In genomic region chr10:75406755-75407154, GRCm38 (mm10) we compare ENCODE assay signal across 7 mouse cellular contexts. TPM values are rescaled to one million over a fixed set of nuclear protein-coding genes. Genes with fewer than 3 reads are reported as not detected.
A peak's percentile ranks its signal among the peaks of the same experiment; 100 is the strongest.
DNase-seq lines count a peak whose midpoint lies in the region; ATAC-seq lines count a peak whose summit lies in the region.

No protein-coding gene starts in this region.

- no peak overlapping the region for H3K9ac ChIP-seq in heart, embryonic 13.5 days
- no peak overlapping the region for H3K9ac ChIP-seq in limb, embryonic 12.5 days (replicated peaks)
- H3K9ac ChIP-seq in stomach, embryonic 15.5 days = no peak overlapping the region

- peak; percentile 11 for DNase-seq in adipocyte (ENCODE audit: low spot score)
- DNase-seq in cerebellum, adult 11-12 months = peak; percentile 45
- no peak for DNase-seq in embryo, embryonic 10 days (ENCODE audit: low spot score)
- no peak for DNase-seq in natural killer cell, adult 2 months (ENCODE audit: low spot score in 2 of 2)

- H3K4me1 ChIP-seq in heart, embryonic 13.5 days = peaks cover 22% of the 10 kb centered on the region
- H3K4me1 ChIP-seq in limb, embryonic 12.5 days (replicated peaks) = no peaks in the 10 kb centered on the region; the same call in 1 of the 2 replicates
- no peaks in the 10 kb centered on the region for H3K4me1 ChIP-seq in stomach, embryonic 15.5 days

- no peak for ATAC-seq in heart, embryonic 13.5 days (ENCODE audit: extremely low read depth, insufficient number of reproducible peaks, low FRiP score, low TSS enrichment)
- ATAC-seq in limb, embryonic 12.5 days (ENCODE audit: insufficient number of reproducible peaks, insufficient read depth, low FRiP score, low TSS enrichment, low read depth) = no peak
- peak; percentile 56 for ATAC-seq in stomach, embryonic 15.5 days (ENCODE audit: insufficient read depth, low FRiP score, low read depth)

- no peak overlapping the region for H3K27ac ChIP-seq in heart, embryonic 13.5 days (replicated peaks)
- H3K27ac ChIP-seq in limb, embryonic 12.5 days = no peak overlapping the region
- no peak overlapping the region for H3K27ac ChIP-seq in stomach, embryonic 15.5 days

- no peaks in the 10 kb centered on the region for H3K36me3 ChIP-seq in heart, embryonic 13.5 days
- H3K36me3 ChIP-seq in limb, embryonic 12.5 days = no peaks in the 10 kb centered on the region
- H3K36me3 ChIP-seq in stomach, embryonic 15.5 days = no peaks in the 10 kb centered on the region

- H3K27me3 ChIP-seq in heart, embryonic 13.5 days (replicated peaks) = no peaks in the 10 kb centered on the region
- no peaks in the 10 kb centered on the region for H3K27me3 ChIP-seq in limb, embryonic 12.5 days
- no peaks in the 10 kb centered on the region; the same call in 1 of the 2 replicates for H3K27me3 ChIP-seq in stomach, embryonic 15.5 days (replicated peaks)

- no peaks in the 10 kb centered on the region for H3K9me3 ChIP-seq in heart, embryonic 13.5 days
- no peaks in the 10 kb centered on the region for H3K9me3 ChIP-seq in limb, embryonic 12.5 days
- H3K9me3 ChIP-seq in stomach, embryonic 15.5 days = no peaks in the 10 kb centered on the region

- H3K4me3 ChIP-seq in heart, embryonic 13.5 days = no peak overlapping the region
- no peak overlapping the region for H3K4me3 ChIP-seq in limb, embryonic 12.5 days (replicated peaks)
- H3K4me3 ChIP-seq in stomach, embryonic 15.5 days (replicated peaks) = no peak overlapping the region

- H3K4me2 ChIP-seq in heart, embryonic 13.5 days = peak overlapping the region; percentile 24
- H3K4me2 ChIP-seq in limb, embryonic 12.5 days = peak overlapping the region; percentile 33
- no peak overlapping the region for H3K4me2 ChIP-seq in stomach, embryonic 15.5 days

- 36% methylated on average over 13 of the region's 13 CpGs for WGBS in heart, embryonic 13.5 days
- 42% methylated on average over 13 of the region's 13 CpGs for WGBS in limb, embryonic 12.5 days
- WGBS in stomach, embryonic 15.5 days = 44% methylated on average over 13 of the region's 13 CpGs

RNA-seq across cellular contexts. Expression of gene Upb1, which starts 5.8 kb away (rescaled TPM):
- polyA plus RNA-seq in heart, embryonic 13.5 days (2015; fragmentation: Nextera tagmentation; extraction: Ambion mirVana) = 0.23 and 0.42 TPM in 2 replicates
- 0.24 and 0.36 TPM in 2 replicates for polyA plus RNA-seq in limb, embryonic 12.5 days (2016; fragmentation: Nextera tagmentation; extraction: Ambion mirVana)
- polyA plus RNA-seq in stomach, embryonic 15.5 days (2015; fragmentation: Nextera tagmentation; extraction: Ambion mirVana) = 4.3 TPM in 2 replicates

Comparison
In these comparisons a context has a peak if more than half of its experiments do, and no peak if none do; other contexts are left out.
1. DNase-seq: peak in adipocyte (single experiment) and cerebellum, adult 11-12 months (single experiment); none in embryo, embryonic 10 days (single experiment) and natural killer cell, adult 2 months (0 of 2).